Mouse (Mus musculus) liver, adult 2 months (tissue): ENCODE results near the gene Sarnp. TPM values are rescaled to one million over a fixed set of nuclear protein-coding genes. Genes with fewer than 3 reads are reported as not detected.

Source experiments
- DNase-seq: peaks from one replicate; pipeline ENCODE4 v3.0.0-alpha.2; 2011; ENCODE audit warnings: low read depth, low spot score; ENCODE audit errors: extremely low read depth
- H3K27ac ChIP-seq: fragments of 200-500 bp; replicated peaks from 2 replicates; pipeline ENCODE4 v1.5.1; 2012; ENCODE audit warnings: low read depth, mild to moderate bottlenecking, control low read depth, inconsistent platforms, low read length; ENCODE audit not compliant: insufficient read depth
- H3K27me3 ChIP-seq: fragments of 200-500 bp; 2 replicates; pipeline ENCODE4 v1.6.1; 2012; ENCODE audit warnings: mild to moderate bottlenecking, moderate library complexity, low read length, inconsistent platforms; ENCODE audit not compliant: control insufficient read depth, insufficient read depth
- H3K36me3 ChIP-seq: fragments of 200-500 bp; 2 replicates; pipeline ENCODE4 v1.6.1; 2012; ENCODE audit warnings: low read length, inconsistent platforms; ENCODE audit not compliant: control insufficient read depth, insufficient read depth
- H3K4me1 ChIP-seq: fragments of 200-500 bp; 2 replicates; pipeline ENCODE4 v1.6.1; 2011; ENCODE audit warnings: low read length; ENCODE audit not compliant: control insufficient read depth, insufficient read depth
- H3K4me3 ChIP-seq: fragments of 200-500 bp; 2 replicates; pipeline ENCODE4 v1.5.1; 2011; ENCODE audit warnings: low read depth, mild to moderate bottlenecking, control low read depth, low read length, moderate library complexity; ENCODE audit not compliant: insufficient read depth
- H3K79me2 ChIP-seq: fragments of 200-500 bp; 2 replicates; pipeline ENCODE4 v1.6.1; 2012; ENCODE audit warnings: inconsistent platforms, mild to moderate bottlenecking, low read length, moderate library complexity; ENCODE audit not compliant: control insufficient read depth, insufficient read depth
- H3K9ac ChIP-seq: fragments of 200-500 bp; 2 replicates; pipeline ENCODE4 v1.6.1; 2012; ENCODE audit warnings: low read depth, mild to moderate bottlenecking, control low read depth, inconsistent platforms, low read length
- CTCF ChIP-seq: fragments of 200-500 bp; IDR thresholded peaks from 2 replicates; pipeline ENCODE4 v1.5.1; 2011; ENCODE audit warnings: low read depth, low read length, control low read depth
- POLR2A ChIP-seq: fragments of 200-500 bp; IDR thresholded peaks from 2 replicates; pipeline ENCODE4 v1.6.1; 2011; ENCODE audit warnings: low read length, control low read depth; ENCODE audit not compliant: insufficient read depth; ENCODE audit errors: extremely low read depth
- WGBS: fragments of 180-500 bp; shearing (Covaris S2); methylation state at CpG from one replicate; pipeline ENCODE4 v1.1.7; 2018; 5-methylcytosine and 5-hydroxymethylcytosine counted together
- polyA plus RNA-seq: library from polyadenylated mRNA; depleted of rRNA; stranded (reverse); fragments of >200 nt; gene quantifications from 2 replicates; pipeline ENCODE4 v1.2.3, GENCODE M21; 2012; rRNA removed
- total RNA-seq: library from RNA; depleted of rRNA; stranded (reverse); fragments of >200 nt; gene quantifications from 2 replicates; pipeline ENCODE4 v1.2.3, GENCODE M21; 2014; rRNA removed

Sarnp gene
- total RNA-seq, result 23.1 and 25.8 TPM in 2 replicates
- polyA plus RNA-seq, result 6.7 and 6.9 TPM in 2 replicates

GRCm38 (mm10) chr10:128817033-128817432 lies at the start of gene Sarnp:
TSS of gene Sarnp (plus strand) at chr10:128817333.
- Histone ChIP-seq H3K27me3 (no peaks in the 10 kb centered on the region), H3K4me1 (peaks cover 5% of the 10 kb centered on the region), H3K27ac (no peak within 1 kb of the TSS), H3K36me3 (peaks cover 44% of the 10 kb centered on the region), H3K79me2 (peaks cover 6% of the 10 kb centered on the region; the same call in 1 of the 2 replicates), H3K4me3 (no peak within 1 kb of the TSS), H3K9ac (no peak within 1 kb of the TSS)
- DNase-seq, result no peak
- TF ChIP-seq POLR2A, result no peak
- TF ChIP-seq CTCF, result no peak
- 87% methylated on average over 13 of the region's 13 CpGs for WGBS

DNA sequence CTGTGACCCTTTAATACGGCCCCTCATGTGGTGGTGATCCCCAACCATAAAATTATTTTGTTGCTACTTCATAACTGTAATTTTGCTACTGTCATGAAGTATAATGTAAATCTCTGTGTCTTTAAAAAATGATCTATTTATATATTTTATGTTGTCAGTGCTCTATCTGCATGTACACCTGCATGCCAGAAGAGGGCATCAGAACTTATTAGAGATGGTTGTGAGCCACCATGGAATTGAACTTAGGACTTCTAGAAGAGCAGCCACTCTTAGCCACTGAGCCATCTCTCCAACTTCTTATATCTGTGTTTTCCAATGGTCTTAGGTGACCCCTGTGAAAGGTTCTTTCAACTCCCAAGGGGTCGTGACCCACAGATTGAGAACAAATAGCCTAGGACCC lies 44.2 kb upstream of the Sarnp start:
- Histone ChIP-seq H3K27me3 (no peaks in the 10 kb centered on the region), H3K4me1 (no peaks in the 10 kb centered on the region), H3K36me3 (no peaks in the 10 kb centered on the region), H3K9ac (no peak overlapping the region), H3K79me2 (no peaks in the 10 kb centered on the region), H3K27ac (no peak overlapping the region), H3K4me3 (no peak overlapping the region)
- 78% methylated on average over 2 of the region's 2 CpGs for WGBS
- DNase-seq, result peak; percentile 51
- TF ChIP-seq CTCF (peak; percentile 5; the same call in 1 of the 2 replicates), POLR2A (no peak)

DNA sequence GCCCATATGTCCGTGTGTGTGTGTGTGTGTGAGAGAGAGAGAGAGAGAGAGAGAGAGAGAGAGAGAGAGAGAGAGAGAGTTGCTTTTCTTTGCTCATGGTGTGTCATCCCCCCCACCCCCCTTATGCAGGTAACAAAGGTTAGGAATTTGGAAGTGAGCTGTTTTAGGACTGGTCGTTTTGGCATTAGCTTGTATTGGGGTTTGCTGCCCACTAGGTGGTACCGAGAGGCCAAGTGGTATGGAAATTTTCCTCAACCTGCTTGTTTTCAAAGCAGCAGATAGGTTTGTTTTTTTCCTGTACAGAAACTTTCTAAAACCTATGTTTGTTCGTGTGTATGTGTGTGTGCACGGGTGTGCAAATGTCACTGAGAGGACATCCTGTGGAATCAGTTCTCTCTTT lies 43.4 kb upstream of the Sarnp start:
- no peaks in the 10 kb centered on the region for H3K36me3 ChIP-seq
- TF ChIP-seq POLR2A, result no peak
- TF ChIP-seq CTCF, result no peak
- no peaks in the 10 kb centered on the region for H3K4me1 ChIP-seq

GRCm38 (mm10) chr10:128778441-128778840 lies 38.7 kb upstream of the Sarnp start:
- no peak for DNase-seq
- Histone ChIP-seq H3K79me2 (no peaks in the 10 kb centered on the region), H3K36me3 (no peaks in the 10 kb centered on the region), H3K27me3 (no peaks in the 10 kb centered on the region), H3K27ac (peak overlapping the region; percentile 39; the same call in 1 of the 2 replicates), H3K4me3 (no peak overlapping the region), H3K9ac (no peak overlapping the region), H3K4me1 (peaks cover 5% of the 10 kb centered on the region; the same call in 1 of the 2 replicates)
- WGBS, result 83% methylated on average over 2 of the region's 2 CpGs
- no peak for TF ChIP-seq CTCF
- TF ChIP-seq POLR2A, result no peak

More for the DNA sequence above, 43.4 kb upstream of the Sarnp start:
- Histone ChIP-seq H3K27me3 (no peaks in the 10 kb centered on the region), H3K79me2 (no peaks in the 10 kb centered on the region), H3K4me3 (no peak overlapping the region), H3K9ac (no peak overlapping the region), H3K27ac (no peak overlapping the region)
- WGBS, result 19% methylated on average over 5 of the region's 5 CpGs
- no peak for DNase-seq

DNA sequence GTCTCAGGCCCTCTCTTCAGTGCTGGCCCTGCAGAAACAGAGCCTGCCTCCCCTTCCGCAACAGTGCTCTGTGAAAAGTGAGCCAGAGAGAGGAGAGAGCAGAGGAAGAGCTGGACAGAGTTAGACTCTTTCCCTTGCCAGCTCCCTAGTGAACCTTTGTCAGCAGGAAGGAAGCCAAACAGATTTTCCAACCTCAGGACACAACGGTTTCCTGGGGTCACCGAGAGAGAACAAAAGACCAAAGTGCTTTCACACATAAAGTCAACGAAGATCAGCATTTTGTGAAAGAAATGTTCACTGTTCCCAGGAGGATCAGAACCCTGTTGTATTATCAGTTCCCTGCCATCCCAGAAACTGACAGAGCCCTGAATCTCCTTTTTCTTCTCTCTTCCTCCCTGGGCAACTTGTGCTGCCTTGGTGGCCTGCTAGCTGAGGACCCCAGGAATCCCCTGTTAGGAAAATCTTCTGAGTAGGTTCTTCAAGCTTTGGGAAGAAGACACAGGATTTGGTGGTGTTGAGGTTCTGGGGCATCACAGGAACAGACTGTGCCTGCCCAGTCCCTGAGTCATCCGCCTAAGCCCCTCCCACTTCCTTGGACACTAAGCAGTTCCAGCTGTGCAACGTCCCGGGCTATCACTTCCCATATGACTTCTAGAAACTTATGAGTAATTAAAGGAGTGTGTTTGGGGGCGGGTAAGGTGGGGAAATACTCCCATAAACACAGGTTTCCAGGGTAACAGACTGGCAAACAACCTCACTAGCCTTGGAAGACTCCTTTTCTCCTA lies 37.9 kb upstream of the Sarnp start:
- H3K4me1 ChIP-seq, result peaks cover 5% of the 10 kb centered on the region; the same call in 1 of the 2 replicates
- H3K79me2 ChIP-seq, result no peaks in the 10 kb centered on the region
- peak; percentile 92 for DNase-seq
- 0 out of 2 replicates have a peak overlapping the region, but pooled peaks have one; percentile 4 for H3K9ac ChIP-seq
- TF ChIP-seq POLR2A, result no peak
- no peak for TF ChIP-seq CTCF
- WGBS, result 19% methylated on average over 8 of the region's 8 CpGs
- H3K27ac ChIP-seq, result peak overlapping the region; percentile 71
- no peaks in the 10 kb centered on the region for H3K27me3 ChIP-seq
- no peaks in the 10 kb centered on the region for H3K36me3 ChIP-seq
- no peak overlapping the region for H3K4me3 ChIP-seq

DNA sequence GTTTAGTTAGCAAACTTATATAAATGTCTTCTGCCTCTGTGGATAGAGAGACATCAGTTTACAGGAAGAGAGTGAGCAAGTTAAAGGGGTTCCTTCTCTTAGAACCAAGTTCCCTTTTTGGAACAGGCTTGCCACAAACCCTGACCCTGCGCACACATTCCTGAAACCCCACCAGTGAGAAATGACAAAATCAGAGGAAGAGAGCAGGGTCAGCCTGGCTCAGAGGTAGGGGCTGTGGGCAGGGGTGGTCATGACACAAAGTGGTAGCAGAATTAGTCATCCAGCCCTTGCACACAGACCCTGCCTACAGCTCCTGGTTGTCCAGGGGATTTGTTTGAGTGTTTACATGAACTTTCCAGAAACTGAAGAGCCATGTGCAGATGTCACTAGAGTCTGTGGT lies 36.9 kb upstream of the Sarnp start:
- TF ChIP-seq POLR2A (no peak), CTCF (no peak)
- Histone ChIP-seq H3K27ac (peak overlapping the region; percentile 15; the same call in 1 of the 2 replicates), H3K36me3 (no peaks in the 10 kb centered on the region)

More for the DNA sequence above, 36.9 kb upstream of the Sarnp start:
- no peak overlapping the region for H3K4me3 ChIP-seq
- peaks cover 5% of the 10 kb centered on the region; the same call in 1 of the 2 replicates for H3K4me1 ChIP-seq
- H3K79me2 ChIP-seq, result no peaks in the 10 kb centered on the region
- WGBS, result 92% methylated on average over 1 of the region's 1 CpGs
- H3K27me3 ChIP-seq, result no peaks in the 10 kb centered on the region
- no peak for DNase-seq
- H3K9ac ChIP-seq, result no peak overlapping the region
